Mouse (Mus musculus) heart, embryonic 14.5 days (tissue): Measurements from ENCODE around the gene Hnrnpm. TPM values are rescaled to one million over a fixed set of nuclear protein-coding genes. Genes with fewer than 3 reads are reported as not detected.
"Not testable (repeated sequence)": the region's sequence is repeated elsewhere in the genome, so short reads cannot be mapped to it uniquely, and the experiment has no call there.

Experiments
- ATAC-seq: fragments of 200-750 bp; cut with Nextera tagmentation; 2 replicates; pipeline ENCODE4 v1.8.0; 2017; ENCODE audit warnings: low read depth, moderate TSS enrichment; ENCODE audit not compliant: insufficient number of reproducible peaks, insufficient read depth, low FRiP score
- H3K27ac ChIP-seq, 2 experiments: fragments of 200-500 bp in 1 of 2; fragments of 300-500 bp in 1 of 2; sonication (generic) in 1 of 2; replicated peaks in 1 of 2; 2 replicates each; pipeline ENCODE4 v1.5.1; 2012 to 2014; ENCODE audit warnings: low read depth in 2 of 2, low read length in 2 of 2, control low read depth in 1 of 2, mild to moderate bottlenecking in 1 of 2, mixed read lengths in 1 of 2; ENCODE audit not compliant: control insufficient read depth in 1 of 2, insufficient read depth in 1 of 2
- H3K27me3 ChIP-seq: fragments of 300-500 bp; sonication (generic); 2 replicates; pipeline ENCODE4 v1.6.1; 2014; ENCODE audit warnings: mild to moderate bottlenecking, low read length, control low read depth; ENCODE audit not compliant: control insufficient read depth, insufficient read depth
- H3K36me3 ChIP-seq: fragments of 300-500 bp; sonication (generic); 2 replicates; pipeline ENCODE4 v1.6.1; 2014; ENCODE audit warnings: mild to moderate bottlenecking, control low read depth, low read length, mixed read lengths; ENCODE audit not compliant: control insufficient read depth, insufficient read depth
- H3K4me1 ChIP-seq, 2 experiments: fragments of 200-500 bp in 1 of 2; fragments of 300-500 bp in 1 of 2; sonication (generic) in 1 of 2; 2 replicates each; pipeline ENCODE4 v1.6.1; 2012 to 2014; ENCODE audit warnings: low read length in 2 of 2, control low read depth in 1 of 2, mixed read lengths in 1 of 2; ENCODE audit not compliant: control insufficient read depth in 2 of 2, insufficient read depth in 2 of 2
- H3K4me2 ChIP-seq: fragments of 300-500 bp; sonication (generic); 2 replicates; pipeline ENCODE4 v1.6.1; 2014; ENCODE audit warnings: mild to moderate bottlenecking, low read length
- H3K4me3 ChIP-seq, 2 experiments: fragments of 200-500 bp in 1 of 2; fragments of 300-500 bp in 1 of 2; sonication (generic) in 1 of 2; 2 replicates each; pipeline ENCODE4 v1.5.1; 2012 to 2014; ENCODE audit warnings: low read length in 2 of 2, mild to moderate bottlenecking in 2 of 2, control low read depth in 1 of 2, low read depth in 1 of 2, moderate library complexity in 1 of 2; ENCODE audit not compliant: control insufficient read depth in 1 of 2, insufficient read depth in 1 of 2
- H3K9ac ChIP-seq: fragments of 300-500 bp; sonication (generic); 2 replicates; pipeline ENCODE4 v1.6.1; 2014; ENCODE audit warnings: mild to moderate bottlenecking, low read length
- H3K9me3 ChIP-seq: fragments of 300-500 bp; sonication (generic); 2 replicates; pipeline ENCODE4 v1.6.1; 2016; ENCODE audit warnings: low read length, control low read depth; ENCODE audit not compliant: control insufficient read depth
- WGBS: fragments of 180-500 bp; shearing (Covaris S2); extraction: QIAGEN DNeasy Blood & Tissue Kit; methylation state at CpG from one replicate; pipeline ENCODE4 v1.1.7; 2014; 5-methylcytosine and 5-hydroxymethylcytosine counted together
- polyA plus RNA-seq: library from polyadenylated mRNA; unstranded; fragments of >200 nt; fragmentation: Nextera tagmentation; extraction: Ambion mirVana; gene quantifications from 2 replicates; pipeline ENCODE4 v1.2.1, GENCODE M21; 2014

Gene Hnrnpm
- polyA plus RNA-seq = 185 and 197 TPM in 2 replicates

GRCm38 (mm10) chr17:33686760-33687159, at the start of gene Hnrnpm:
Gene Hnrnpm (minus strand): TSS chr17:33686860.
- Histone ChIP-seq H3K4me3 (peak within 1 kb of the TSS; percentile 74 to 96; a peak in 3 of 4 replicates), H3K9ac (peak within 1 kb of the TSS; percentile 96), H3K4me2 (peak within 1 kb of the TSS; percentile 96), H3K9me3 (no peaks in the 10 kb centered on the region), H3K27me3 (no peaks in the 10 kb centered on the region), H3K36me3 (peaks cover 16% of the 10 kb centered on the region), H3K27ac (peak within 1 kb of the TSS in 1 of 2 experiments; percentile 95; a peak in 1 of 4 replicates), H3K4me1 (peaks cover 3 to 30% of the 10 kb centered on the region in 2 experiments; a peak in 3 of 4 replicates)
- 97% methylated on average over 1 of the region's 1 CpGs for WGBS
- ATAC-seq = no peak

GRCm38 (mm10) chr17:33733526-33733925, 46.9 kb upstream of the Hnrnpm start:
- H3K4me2 ChIP-seq, H3K4me1 ChIP-seq, ATAC-seq, H3K27ac ChIP-seq, H3K36me3 ChIP-seq, H3K27me3 ChIP-seq, H3K9me3 ChIP-seq, H3K9ac ChIP-seq, H3K4me3 ChIP-seq: not testable (repeated sequence)
- WGBS = 38% methylated on average over 10 of the region's 10 CpGs

- H3K9ac ChIP-seq, H3K36me3 ChIP-seq, H3K27ac ChIP-seq, ATAC-seq, H3K4me2 ChIP-seq, H3K4me3 ChIP-seq, H3K9me3 ChIP-seq, H3K27me3 ChIP-seq, H3K4me1 ChIP-seq: not testable (repeated sequence)
- 47% methylated on average over 9 of the region's 9 CpGs for WGBS
Measured at GRCm38 (mm10) chr17:33732556-33733083, 46.0 kb upstream of the Hnrnpm start.

- H3K4me2 ChIP-seq = no peak overlapping the region
- WGBS = 64% methylated on average over 2 of the region's 2 CpGs
- no peaks in the 10 kb centered on the region for H3K9me3 ChIP-seq
- H3K27ac ChIP-seq = no peak overlapping the region
- H3K9ac ChIP-seq = no peak overlapping the region
- no peak for ATAC-seq
- peaks cover 0 to 3% of the 10 kb centered on the region in 2 experiments; a peak in 1 of 4 replicates for H3K4me1 ChIP-seq
- no peak overlapping the region for H3K4me3 ChIP-seq
- H3K27me3 ChIP-seq = no peaks in the 10 kb centered on the region
- no peaks in the 10 kb centered on the region for H3K36me3 ChIP-seq
Measured at GRCm38 (mm10) chr17:33729215-33729614, 42.6 kb upstream of the Hnrnpm start.

- no peak for ATAC-seq
- no peaks in the 10 kb centered on the region for H3K36me3 ChIP-seq
- peaks cover 0 to under 1% of the 10 kb centered on the region in 2 experiments; a peak in 1 of 4 replicates for H3K4me1 ChIP-seq
- no peaks in the 10 kb centered on the region for H3K9me3 ChIP-seq
- H3K9ac ChIP-seq = no peak overlapping the region
- no peaks in the 10 kb centered on the region for H3K27me3 ChIP-seq
- no peak overlapping the region for H3K4me3 ChIP-seq
- no peak overlapping the region for H3K4me2 ChIP-seq
- WGBS = 86% methylated on average over 2 of the region's 2 CpGs
- no peak overlapping the region for H3K27ac ChIP-seq
Measured at GRCm38 (mm10) chr17:33728396-33728795, 41.7 kb upstream of the Hnrnpm start.

- Histone ChIP-seq H3K36me3 (no peaks in the 10 kb centered on the region), H3K4me1 (peaks cover 0 to 5% of the 10 kb centered on the region in 2 experiments; a peak in 1 of 4 replicates), H3K27me3 (no peaks in the 10 kb centered on the region), H3K27ac (no peak overlapping the region), H3K4me3 (no peak overlapping the region), H3K9ac (no peak overlapping the region), H3K9me3 (no peaks in the 10 kb centered on the region), H3K4me2 (no peak overlapping the region)
- no peak for ATAC-seq
- WGBS = 93% methylated on average over 7 of the region's 7 CpGs
Measured at GRCm38 (mm10) chr17:33719736-33720378, 33.2 kb upstream of the Hnrnpm start.

DNA sequence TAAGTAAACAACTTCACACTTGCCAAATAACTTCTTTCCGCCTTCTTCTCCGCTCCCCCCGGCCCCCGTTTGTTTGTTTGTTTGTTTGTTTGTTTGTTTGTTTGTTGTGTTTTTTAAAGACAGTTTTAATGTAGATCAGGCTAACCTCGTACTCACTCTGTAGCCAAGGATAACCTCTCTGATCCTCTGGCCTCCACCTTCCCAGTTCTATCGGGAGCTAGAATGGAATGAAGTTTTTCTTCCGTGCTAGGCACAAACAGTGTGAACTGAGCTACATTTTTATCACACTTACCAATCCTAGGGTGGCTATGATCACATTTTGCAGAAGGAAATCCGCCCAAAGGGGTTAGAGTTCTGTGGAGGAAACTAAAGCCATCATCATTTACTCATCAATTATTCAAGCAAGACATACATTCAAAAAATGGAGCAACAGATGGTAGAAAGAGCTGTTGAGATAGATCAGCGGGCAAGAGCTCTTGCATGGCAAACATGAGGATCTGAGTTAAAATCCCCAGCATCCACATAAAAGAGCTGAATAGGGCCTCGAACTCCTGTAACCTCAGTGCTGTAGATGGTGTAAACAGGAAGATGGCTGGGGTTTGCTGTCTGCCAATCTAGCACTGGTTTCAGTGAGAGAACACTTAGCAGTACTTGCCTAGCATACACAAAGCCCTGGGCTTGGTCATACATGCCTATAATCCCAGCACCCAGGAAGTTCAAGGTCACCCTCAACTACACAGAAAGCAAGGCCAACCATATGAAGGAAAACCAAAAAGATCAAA, 32.5 kb upstream of the Hnrnpm start:
- Histone ChIP-seq H3K9ac (no peak overlapping the region; the same call in 1 of the 2 replicates), H3K27me3 (no peaks in the 10 kb centered on the region), H3K4me2 (peak overlapping the region; percentile 76), H3K4me3 (peak overlapping the region; percentile 91 to 98), H3K36me3 (no peaks in the 10 kb centered on the region), H3K4me1 (peaks cover 0 to 5% of the 10 kb centered on the region in 2 experiments; a peak in 1 of 4 replicates), H3K27ac (no peak overlapping the region), H3K9me3 (no peaks in the 10 kb centered on the region)
- ATAC-seq = no peak
- WGBS = 43% methylated on average over 10 of the region's 10 CpGs
